Mouse (Mus musculus): ENCODE results near the gene Tfap4.

Gene Tfap4

GRCm38 (mm10) chr16:4559715-4560144 is at the start of gene Tfap4:
Gene Tfap4, minus strand, starts transcription at chr16:4559854.
- DNase-seq: peak; percentile 83 to 87

- DNase-seq: no peak
Observed at GRCm38 (mm10) chr16:4608532-4609059, 48.9 kb upstream of the Tfap4 start.

- peak; percentile 92 to 94 for DNase-seq
Observed at GRCm38 (mm10) chr16:4607818-4608531, 48.3 kb upstream of the Tfap4 start.

- peak; percentile 60 to 77 for DNase-seq
Observed at GRCm38 (mm10) chr16:4606431-4607084, 46.9 kb upstream of the Tfap4 start.

- no peak for DNase-seq
Observed at GRCm38 (mm10) chr16:4605514-4606131, 46.0 kb upstream of the Tfap4 start.

GRCm38 (mm10) chr16:4604293-4604837 is 44.7 kb upstream of the Tfap4 start:
- DNase-seq: no peak

- no peak for DNase-seq
Observed at GRCm38 (mm10) chr16:4603453-4603837, 43.8 kb upstream of the Tfap4 start.

- no peak for DNase-seq
Observed at GRCm38 (mm10) chr16:4602766-4603452, 43.3 kb upstream of the Tfap4 start.

- DNase-seq: peak in 1 of 2 experiments; percentile 47
Observed at GRCm38 (mm10) chr16:4602189-4602588, 42.5 kb upstream of the Tfap4 start.

GRCm38 (mm10) chr16:4600701-4601310 is 41.2 kb upstream of the Tfap4 start:
- DNase-seq: no peak

GRCm38 (mm10) chr16:4599616-4600015 is 40.0 kb upstream of the Tfap4 start:
- no peak for DNase-seq

- DNase-seq: peak; percentile 34 to 51
Observed at GRCm38 (mm10) chr16:4598891-4599543, 39.4 kb upstream of the Tfap4 start.

- DNase-seq: no peak
Observed at GRCm38 (mm10) chr16:4598041-4598440, 38.4 kb upstream of the Tfap4 start.

- DNase-seq: no peak
Observed at GRCm38 (mm10) chr16:4597296-4597695, 37.6 kb upstream of the Tfap4 start.

GRCm38 (mm10) chr16:4596836-4597235 is 37.2 kb upstream of the Tfap4 start:
- DNase-seq: no peak

GRCm38 (mm10) chr16:4596141-4596728 is 36.6 kb upstream of the Tfap4 start:
- peak in 1 of 2 experiments; percentile 45 for DNase-seq

GRCm38 (mm10) chr16:4595527-4595963 is 35.9 kb upstream of the Tfap4 start:
- DNase-seq: peak; percentile 58 to 70

GRCm38 (mm10) chr16:4594814-4595526 is 35.3 kb upstream of the Tfap4 start:
- peak in 1 of 2 experiments; percentile 57 for DNase-seq

- DNase-seq: peak; percentile 69 to 74
Observed at GRCm38 (mm10) chr16:4593971-4594813, 34.5 kb upstream of the Tfap4 start, which contains the start of gene Glis2. Gene Glis2, plus strand, starts transcription at chr16:4594713.
